Mouse (Mus musculus) lung, embryonic 16.5 days (tissue): ENCODE results near the gene Pld1. TPM values are rescaled to one million over a fixed set of nuclear protein-coding genes. Genes with fewer than 3 reads are reported as not detected.

Source experiments
- ATAC-seq: fragments of 200-750 bp; cut with Nextera tagmentation; 2 replicates; pipeline ENCODE4 v1.8.0; 2017; ENCODE audit warnings: low read depth, mild to moderate bottlenecking, moderate library complexity
- H3K27ac ChIP-seq: fragments of 300-500 bp; sonication (generic); 2 replicates; pipeline ENCODE4 v1.5.1; 2014; ENCODE audit warnings: mild to moderate bottlenecking, control low read depth, low read length
- H3K27me3 ChIP-seq: fragments of 300-500 bp; sonication (generic); 2 replicates; pipeline ENCODE4 v1.6.1; 2014; ENCODE audit warnings: low read depth, low read length, mixed read lengths; ENCODE audit not compliant: control insufficient read depth, insufficient read depth
- H3K36me3 ChIP-seq: fragments of 300-500 bp; sonication (generic); 2 replicates; pipeline ENCODE4 v1.6.1; 2014; ENCODE audit warnings: low read length; ENCODE audit not compliant: control insufficient read depth, insufficient read depth
- H3K4me1 ChIP-seq: fragments of 300-500 bp; sonication (generic); replicated peaks from 2 replicates; pipeline ENCODE4 v1.6.1; 2014; ENCODE audit warnings: low read length, mixed read lengths; ENCODE audit not compliant: control insufficient read depth, insufficient read depth
- H3K4me2 ChIP-seq: fragments of 300-500 bp; sonication (generic); 2 replicates; pipeline ENCODE4 v1.6.1; 2014; ENCODE audit warnings: low read depth, low read length, control low read depth
- H3K4me3 ChIP-seq: fragments of 300-500 bp; sonication (generic); 2 replicates; pipeline ENCODE4 v1.5.1; 2014; ENCODE audit warnings: mild to moderate bottlenecking, low read length, control low read depth
- H3K9ac ChIP-seq: fragments of 300-500 bp; sonication (generic); 2 replicates; pipeline ENCODE4 v1.6.1; 2014; ENCODE audit warnings: low read length, control low read depth
- H3K9me3 ChIP-seq: fragments of 300-500 bp; sonication (generic); 2 replicates; pipeline ENCODE4 v1.6.1; 2016; ENCODE audit warnings: low read length; ENCODE audit not compliant: control insufficient read depth
- WGBS: fragments of 180-500 bp; shearing (Covaris S2); extraction: QIAGEN DNeasy Blood & Tissue Kit; methylation state at CpG from one replicate; pipeline ENCODE4 v1.1.7; 2014; 5-methylcytosine and 5-hydroxymethylcytosine counted together
- polyA plus RNA-seq: library from polyadenylated mRNA; unstranded; fragments of >200 nt; fragmentation: Nextera tagmentation; extraction: Ambion mirVana; gene quantifications from 2 replicates; pipeline ENCODE4 v1.2.1, GENCODE M21; 2015

Gene Pld1
- polyA plus RNA-seq, 1 experiment from 2014 or later, result 11.5 TPM

GRCm38 (mm10) chr3:28084281-28084680, 145.8 kb downstream of the Pld1 start:
- no peaks in the 10 kb centered on the region for H3K27me3 ChIP-seq
- no peak overlapping the region for H3K4me2 ChIP-seq
- no peaks in the 10 kb centered on the region; the same call in 1 of the 2 replicates for H3K36me3 ChIP-seq
- no peak for ATAC-seq
- no peak overlapping the region for H3K27ac ChIP-seq
- H3K9me3 ChIP-seq, result no peaks in the 10 kb centered on the region
- WGBS, result 64% methylated on average over 2 of the region's 2 CpGs
- no peaks in the 10 kb centered on the region for H3K4me1 ChIP-seq
- no peak overlapping the region for H3K9ac ChIP-seq
- H3K4me3 ChIP-seq, result no peak overlapping the region

GRCm38 (mm10) chr3:28091296-28091695, 152.8 kb downstream of the Pld1 start:
- no peak overlapping the region for H3K4me3 ChIP-seq
- H3K4me1 ChIP-seq, result no peaks in the 10 kb centered on the region
- no peak for ATAC-seq
- 53% methylated on average over 1 of the region's 1 CpGs for WGBS
- no peak overlapping the region for H3K4me2 ChIP-seq
- H3K36me3 ChIP-seq, result no peaks in the 10 kb centered on the region; the same call in 1 of the 2 replicates
- H3K9me3 ChIP-seq, result no peaks in the 10 kb centered on the region
- no peaks in the 10 kb centered on the region for H3K27me3 ChIP-seq
- no peak overlapping the region for H3K27ac ChIP-seq
- H3K9ac ChIP-seq, result no peak overlapping the region

- Histone ChIP-seq H3K4me3 (no peak overlapping the region), H3K27ac (no peak overlapping the region), H3K9me3 (no peaks in the 10 kb centered on the region), H3K9ac (no peak overlapping the region), H3K27me3 (no peaks in the 10 kb centered on the region), H3K4me2 (no peak overlapping the region), H3K4me1 (no peaks in the 10 kb centered on the region), H3K36me3 (peaks cover 2% of the 10 kb centered on the region; the same call in 1 of the 2 replicates)
- WGBS, result 60% methylated on average over 2 of the region's 2 CpGs
- ATAC-seq, result no peak
Measured at GRCm38 (mm10) chr3:28091741-28092140, 153.2 kb downstream of the Pld1 start.

GRCm38 (mm10) chr3:28093684-28094302, 155.3 kb downstream of the Pld1 start:
- Histone ChIP-seq H3K4me2 (no peak overlapping the region), H3K4me1 (no peaks in the 10 kb centered on the region), H3K4me3 (no peak overlapping the region), H3K9ac (no peak overlapping the region), H3K27ac (no peak overlapping the region), H3K36me3 (peaks cover 4% of the 10 kb centered on the region; the same call in 1 of the 2 replicates), H3K9me3 (no peaks in the 10 kb centered on the region), H3K27me3 (no peaks in the 10 kb centered on the region)
- WGBS, result 82% methylated on average over 9 of the region's 9 CpGs
- no peak for ATAC-seq

- WGBS, result 94% methylated on average over 9 of the region's 9 CpGs
- no peak overlapping the region for H3K4me3 ChIP-seq
- no peak overlapping the region for H3K4me2 ChIP-seq
- no peaks in the 10 kb centered on the region for H3K9me3 ChIP-seq
- H3K27me3 ChIP-seq, result no peaks in the 10 kb centered on the region
- no peaks in the 10 kb centered on the region for H3K4me1 ChIP-seq
- no peak overlapping the region for H3K27ac ChIP-seq
- no peak for ATAC-seq
- H3K36me3 ChIP-seq, result peaks cover 4% of the 10 kb centered on the region; the same call in 1 of the 2 replicates
- no peak overlapping the region for H3K9ac ChIP-seq
Measured at GRCm38 (mm10) chr3:28095451-28095850, 157.0 kb downstream of the Pld1 start.

- Histone ChIP-seq H3K27me3 (no peaks in the 10 kb centered on the region), H3K9ac (no peak overlapping the region), H3K4me1 (no peaks in the 10 kb centered on the region), H3K27ac (no peak overlapping the region), H3K36me3 (peaks cover 4% of the 10 kb centered on the region; the same call in 1 of the 2 replicates), H3K9me3 (no peaks in the 10 kb centered on the region), H3K4me2 (no peak overlapping the region), H3K4me3 (no peak overlapping the region)
- no peak for ATAC-seq
- 71% methylated on average over 6 of the region's 9 CpGs for WGBS
Measured at GRCm38 (mm10) chr3:28099175-28099574, 160.7 kb downstream of the Pld1 start.

- ATAC-seq, result no peak
- H3K9ac ChIP-seq, result no peak overlapping the region
Measured at GRCm38 (mm10) chr3:28104992-28105391, 166.5 kb downstream of the Pld1 start.

GRCm38 (mm10) chr3:28107446-28108004, 169.0 kb downstream of the Pld1 start:
- no peak overlapping the region for H3K9ac ChIP-seq
- H3K4me1 ChIP-seq, result peaks cover 10% of the 10 kb centered on the region; the same call in 1 of the 2 replicates
- no peaks in the 10 kb centered on the region for H3K9me3 ChIP-seq
- WGBS, result 25% methylated on average over 6 of the region's 6 CpGs
- ATAC-seq, result peak; percentile 84
- H3K4me3 ChIP-seq, result no peak overlapping the region
- H3K36me3 ChIP-seq, result peaks cover 2% of the 10 kb centered on the region; the same call in 1 of the 2 replicates
- no peak overlapping the region for H3K27ac ChIP-seq
- H3K27me3 ChIP-seq, result no peaks in the 10 kb centered on the region
- H3K4me2 ChIP-seq, result no peak overlapping the region

More at GRCm38 (mm10) chr3:28104992-28105391, 166.5 kb downstream of the Pld1 start:
- no peak overlapping the region for H3K27ac ChIP-seq
- no peaks in the 10 kb centered on the region for H3K27me3 ChIP-seq
- H3K4me2 ChIP-seq, result no peak overlapping the region
- H3K36me3 ChIP-seq, result peaks cover 2% of the 10 kb centered on the region; the same call in 1 of the 2 replicates
- peaks cover 4% of the 10 kb centered on the region; the same call in 1 of the 2 replicates for H3K4me1 ChIP-seq
- H3K4me3 ChIP-seq, result no peak overlapping the region
- no peaks in the 10 kb centered on the region for H3K9me3 ChIP-seq
- WGBS, result 76% methylated on average over 1 of the region's 1 CpGs

- 28% methylated on average over 5 of the region's 5 CpGs for WGBS
- Histone ChIP-seq H3K27me3 (no peaks in the 10 kb centered on the region), H3K4me3 (no peak overlapping the region), H3K36me3 (peaks cover 2% of the 10 kb centered on the region; the same call in 1 of the 2 replicates), H3K9me3 (no peaks in the 10 kb centered on the region), H3K4me2 (no peak overlapping the region), H3K27ac (no peak overlapping the region), H3K4me1 (peaks cover 10% of the 10 kb centered on the region; the same call in 1 of the 2 replicates), H3K9ac (no peak overlapping the region)
- no peak for ATAC-seq
Measured at GRCm38 (mm10) chr3:28111516-28111915, 173.0 kb downstream of the Pld1 start.
